Mouse (Mus musculus) T-helper 2 cell (primary cell): Measurements from ENCODE around the gene Lig4.

Experiments
- in situ Hi-C: fragments of 300-600 bp; cut with MboI, MseI; formaldehyde crosslinking; loops from one replicate; pipeline ENCODE4 v1.15.1; 2025; ENCODE audit warnings: high pct_unique_total_duplicates

Lig4 gene

DNA sequence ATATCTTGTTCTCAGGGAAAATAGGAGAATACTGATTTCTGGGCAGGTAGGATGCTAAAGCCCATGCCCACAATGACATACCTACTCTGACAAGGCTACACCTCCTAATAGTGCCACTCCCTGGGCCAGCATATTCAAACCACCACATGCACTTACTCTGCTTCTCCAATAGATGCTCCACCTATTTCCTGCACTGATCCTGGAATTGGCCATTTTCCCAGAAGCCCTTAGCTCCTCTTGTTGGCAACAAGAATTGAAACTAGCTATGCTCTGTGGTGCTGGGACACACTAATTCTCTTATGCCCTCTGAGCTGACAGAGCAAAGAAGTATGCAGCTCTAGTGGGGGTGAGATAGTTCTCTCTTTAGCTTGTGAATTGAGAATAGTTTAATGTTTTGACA lies 44.8 kb downstream of the Lig4 start:
- in situ Hi-C loops: loop anchor here (5.0 kb wide), 1 partner anchor 585 kb away; no protein-coding TSS in a partner anchor

DNA sequence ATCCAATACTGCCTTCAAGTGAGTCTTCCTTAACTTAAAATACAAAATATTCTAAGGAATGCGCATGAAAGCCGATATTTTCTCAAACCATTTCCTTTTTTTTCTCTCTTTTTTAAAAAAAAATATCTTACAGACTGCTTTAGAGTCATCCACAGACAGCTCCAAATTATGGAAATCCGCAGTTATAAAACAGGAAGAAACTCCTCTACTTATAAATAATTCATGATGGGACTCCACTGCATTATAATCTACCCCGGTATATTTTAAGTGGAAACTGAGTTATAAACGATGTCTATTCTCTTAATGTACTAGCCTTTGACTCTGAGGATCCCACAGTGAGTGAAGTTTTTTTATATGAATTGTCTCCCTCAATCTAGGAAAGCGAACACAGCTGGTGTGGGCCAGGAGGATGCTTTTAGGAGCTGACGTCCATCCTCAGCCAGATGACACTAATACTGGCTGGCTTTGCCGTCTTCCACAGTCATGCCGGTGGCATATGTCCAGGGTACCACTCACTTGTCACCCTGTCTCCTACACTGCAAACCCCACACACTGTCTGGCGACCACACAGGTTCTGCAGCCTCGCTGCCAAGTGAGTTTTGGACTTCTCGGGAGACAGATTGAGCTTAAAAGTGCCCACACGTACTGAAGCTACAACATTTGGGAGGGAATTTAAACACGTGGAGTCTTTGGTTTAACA lies 47.6 kb downstream of the Lig4 start:
- in situ Hi-C loops: loop anchor here (5.0 kb wide), 1 partner anchor 583 kb away; no protein-coding TSS in a partner anchor
